ENCODE assay signal across 18 mouse cellular contexts in the genomic region with DNA sequence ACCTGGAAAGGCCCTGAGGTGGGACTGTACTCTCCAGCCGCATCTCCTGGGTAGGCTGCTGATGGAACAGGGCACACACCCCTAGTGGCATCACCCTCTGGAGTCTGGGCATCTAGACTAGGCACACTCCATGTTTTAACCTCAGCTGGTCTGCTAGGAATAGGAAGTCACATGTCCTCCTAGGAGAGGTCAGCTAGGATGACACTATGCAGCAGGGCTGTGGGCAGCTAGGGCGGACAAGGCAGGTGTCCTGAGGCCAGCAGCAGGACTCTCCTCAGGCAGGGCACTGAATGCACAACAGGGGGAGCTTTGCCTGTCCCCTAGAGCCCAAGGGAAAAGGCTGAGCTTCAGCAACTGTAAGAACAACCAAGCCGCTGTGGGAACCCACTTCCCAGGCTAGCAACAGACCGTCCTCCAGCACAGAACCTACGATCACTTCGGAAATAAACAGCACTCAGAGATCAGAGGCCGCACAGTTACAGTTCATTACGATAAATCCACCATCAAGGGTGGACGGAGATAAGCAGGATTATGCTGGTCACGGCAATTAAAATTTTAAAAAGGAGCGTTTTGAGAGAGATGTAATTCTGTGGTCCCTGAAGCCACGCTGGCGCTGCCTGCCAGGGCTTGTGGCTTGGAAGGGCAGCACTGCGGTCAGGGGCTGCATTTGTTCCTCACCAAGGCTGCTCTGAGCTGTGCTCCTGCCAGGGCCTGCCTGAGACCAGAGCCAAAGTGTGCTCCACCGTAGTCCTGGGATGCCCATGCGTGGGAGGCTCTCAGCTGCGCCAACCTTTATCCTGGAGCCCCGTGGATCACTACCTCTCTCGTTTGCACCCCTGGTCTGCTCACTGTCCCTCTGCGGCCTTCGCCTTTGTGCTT. TPM values are rescaled to one million over a fixed set of nuclear protein-coding genes. Genes with fewer than 3 reads are reported as not detected.
A peak's percentile ranks its signal among the peaks of the same experiment; 100 is the strongest.
DNase-seq lines count a peak whose midpoint lies in the region; ATAC-seq and TF ChIP-seq lines count a peak whose summit lies in the region.
"Had no signal": no experiment of that assay in that cellular context is flagged by ENCODE, and none has a peak within 500 bp of the region (broad histone marks: within the 10 kb centered on the region; RNA-seq: fewer than 3 reads in every experiment).

No protein-coding gene starts in this region.

- no peaks in the 10 kb centered on the region for H3K36me3 ChIP-seq in neural tube, embryonic 14.5 days (ENCODE audit: control insufficient read depth, insufficient read depth, low read length)
- no peaks in the 10 kb centered on the region for H3K36me3 ChIP-seq in hindbrain, embryonic 15.5 days
- no peaks in the 10 kb centered on the region for H3K36me3 ChIP-seq in myocyte (ENCODE audit: control insufficient read depth, insufficient read depth)
- H3K36me3 ChIP-seq: embryonic facial prominence, embryonic 12.5 days; heart, embryonic 15.5 days; lung, embryonic 15.5 days had no signal

- peak; percentile 27 to 35 for DNase-seq in cerebellum, postnatal 14 days
- DNase-seq in cerebellum, adult 2 months = no peak
- no peak for DNase-seq in neural tube, embryonic 10.5 days (ENCODE audit: extremely low spot score, low spot score)
- DNase-seq in heart, adult 18-20 months = no peak
- DNase-seq: adrenal gland, adult 2 months; cerebellum, adult 9-11 months; forebrain, postnatal 0 days; liver; thymus, adult 2 months had no signal

- H3K27ac ChIP-seq in cerebellum, adult 2 months (ENCODE audit: insufficient read depth, low read length) = no peak overlapping the region
- H3K27ac ChIP-seq in neural tube, embryonic 14.5 days (ENCODE audit: low read depth, low read length) = no peak overlapping the region
- peak overlapping the region; percentile 17; the same call in 1 of the 2 replicates for H3K27ac ChIP-seq in hindbrain, embryonic 15.5 days (replicated peaks)
- H3K27ac ChIP-seq: embryonic facial prominence, embryonic 12.5 days; heart, embryonic 15.5 days; lung, embryonic 15.5 days had no signal

- H3K4me3 ChIP-seq in cerebellum, adult 2 months (replicated peaks; ENCODE audit: insufficient read depth, low read depth, low read length) = no peak overlapping the region
- no peak overlapping the region for H3K4me3 ChIP-seq in neural tube, embryonic 14.5 days (ENCODE audit: low read depth, low read length)
- H3K4me3 ChIP-seq in hindbrain, embryonic 15.5 days = no peak overlapping the region
- no peak overlapping the region for H3K4me3 ChIP-seq in myocyte
- H3K4me3 ChIP-seq: embryonic facial prominence, embryonic 12.5 days; heart, embryonic 15.5 days; lung, embryonic 15.5 days had no signal

- no peak overlapping the region for H3K9ac ChIP-seq in neural tube, embryonic 14.5 days (replicated peaks; ENCODE audit: low read depth, low read length)
- no peak overlapping the region for H3K9ac ChIP-seq in hindbrain, embryonic 15.5 days
- H3K9ac ChIP-seq: embryonic facial prominence, embryonic 12.5 days; forebrain, postnatal 0 days; heart, embryonic 15.5 days; lung, embryonic 15.5 days had no signal

- 62% methylated on average over 21 of the region's 21 CpGs for WGBS in cerebellum, adult 2 months
- WGBS in neural tube, embryonic 14.5 days = 75% methylated on average over 21 of the region's 21 CpGs
- WGBS in hindbrain, embryonic 15.5 days = 67% methylated on average over 21 of the region's 21 CpGs

- TF ChIP-seq CTCF in cerebellum, adult 2 months (IDR thresholded peaks at IDR 0.05; ENCODE audit: borderline replicate concordance, insufficient read depth, low read depth, low read length) = no peak

- no peak overlapping the region for H3K4me2 ChIP-seq in neural tube, embryonic 14.5 days (ENCODE audit: low read depth, low read length)
- H3K4me2 ChIP-seq in hindbrain, embryonic 15.5 days = no peak overlapping the region
- peak overlapping the region; percentile 41 for H3K4me2 ChIP-seq in myocyte (ENCODE audit: low read depth)
- H3K4me2 ChIP-seq: embryonic facial prominence, embryonic 12.5 days; heart, embryonic 15.5 days; lung, embryonic 15.5 days had no signal

- H3K27me3 ChIP-seq in cerebellum, adult 2 months (ENCODE audit: control insufficient read depth, insufficient read depth, low read length) = no peaks in the 10 kb centered on the region
- H3K27me3 ChIP-seq in neural tube, embryonic 14.5 days (ENCODE audit: control insufficient read depth, insufficient read depth, low read length) = no peaks in the 10 kb centered on the region
- H3K27me3 ChIP-seq in hindbrain, embryonic 15.5 days = no peaks in the 10 kb centered on the region
- no peaks in the 10 kb centered on the region for H3K27me3 ChIP-seq in myocyte (ENCODE audit: control insufficient read depth, insufficient read depth, insufficient read length)
- H3K27me3 ChIP-seq: embryonic facial prominence, embryonic 12.5 days; heart, embryonic 15.5 days; lung, embryonic 15.5 days had no signal

- peaks cover 10% of the 10 kb centered on the region for H3K4me1 ChIP-seq in cerebellum, adult 2 months (ENCODE audit: control insufficient read depth, insufficient read depth, low read length)
- H3K4me1 ChIP-seq in neural tube, embryonic 14.5 days (ENCODE audit: control insufficient read depth, insufficient read depth, low read length) = peaks cover 15% of the 10 kb centered on the region
- peaks cover 28% of the 10 kb centered on the region for H3K4me1 ChIP-seq in hindbrain, embryonic 15.5 days (replicated peaks)
- H3K4me1 ChIP-seq: embryonic facial prominence, embryonic 12.5 days; lung, embryonic 15.5 days had no signal

- no peaks in the 10 kb centered on the region for H3K79me2 ChIP-seq in myocyte (ENCODE audit: control insufficient read depth, insufficient read depth)

- no peaks in the 10 kb centered on the region for H3K9me3 ChIP-seq in neural tube, embryonic 14.5 days (ENCODE audit: control insufficient read depth, low read length)
- no peaks in the 10 kb centered on the region for H3K9me3 ChIP-seq in hindbrain, embryonic 15.5 days
- H3K9me3 ChIP-seq: embryonic facial prominence, embryonic 12.5 days; heart, embryonic 15.5 days; lung, embryonic 15.5 days had no signal

- 0 out of 2 replicates have a peak, but pooled peaks have one; percentile 1 for ATAC-seq in neural tube, embryonic 14.5 days (ENCODE audit: low read depth)
- ATAC-seq in hindbrain, embryonic 15.5 days (ENCODE audit: low FRiP score, low read depth) = no peak
- no peak for ATAC-seq in erythroid progenitor cell, adult 5-6 weeks (replicated peaks; ENCODE audit: low FRiP score, poor library complexity, severe bottlenecking)

- TF ChIP-seq POLR2A in cerebellum, adult 2 months (IDR thresholded peaks at IDR 0.05; ENCODE audit: borderline replicate concordance, insufficient read depth, low read length) = no peak
- no peak for TF ChIP-seq POLR2A in myocyte (IDR thresholded peaks at IDR 0.05; ENCODE audit: insufficient read length, low read depth)

- H3ac ChIP-seq in myocyte (ENCODE audit: control insufficient read depth, insufficient read length) = no peak overlapping the region

TF ChIP-seq in myocyte, 11 proteins besides CTCF, POLR2A, EP300 and RAD21:
- no peak for TF ChIP-seq REST (IDR thresholded peaks at IDR 0.05; ENCODE audit: insufficient read depth, insufficient read length)
- no peak for TF ChIP-seq POLR2AphosphoS2 (IDR thresholded peaks at IDR 0.05; ENCODE audit: insufficient read length, low read depth)
- no peak for TF ChIP-seq MAX (IDR thresholded peaks at IDR 0.05; ENCODE audit: low read depth)
- TF ChIP-seq TCF3 (IDR thresholded peaks at IDR 0.05; ENCODE audit: insufficient read length, low read depth) = no peak
- TF ChIP-seq MYOD1 (IDR thresholded peaks at IDR 0.05; ENCODE audit: control insufficient read depth in 1 of 3, insufficient read length in 2 of 3, low read depth in 2 of 3) = peak in 2 of 3 experiments; percentile 65 to 94
- TF ChIP-seq USF1 (IDR thresholded peaks at IDR 0.05; ENCODE audit: low read depth) = peak; percentile 75
- TF ChIP-seq TCF12 (IDR thresholded peaks at IDR 0.05; ENCODE audit: insufficient read depth, poor library complexity, severe bottlenecking) = peak; percentile 10
- no peak for TF ChIP-seq SRF (IDR thresholded peaks at IDR 0.05; ENCODE audit: control insufficient read depth, insufficient read length, low read depth)
- TF ChIP-seq MYOG (IDR thresholded peaks at IDR 0.05; ENCODE audit: control insufficient read depth in 1 of 3, insufficient read depth in 1 of 3, insufficient read length in 2 of 3, low read depth in 2 of 3) = peak; percentile 8 to 91 (median 84)
- TF ChIP-seq CEBPB (IDR thresholded peaks at IDR 0.05; ENCODE audit: insufficient read depth, poor library complexity, severe bottlenecking) = no peak
- TF ChIP-seq E2F4 (IDR thresholded peaks at IDR 0.05; ENCODE audit: insufficient read depth) = no peak

RNA-seq across cellular contexts. Expression of a gene that starts 38.2 kb away (rescaled TPM):
- not detected in 2 replicates for polyA plus RNA-seq in cerebellum, adult 2 months (2012; rRNA removed)
- polyA plus RNA-seq in neural tube, embryonic 14.5 days (2014; fragmentation: Nextera tagmentation; extraction: Ambion mirVana) = not detected in 2 replicates
- polyA plus RNA-seq in hindbrain, embryonic 15.5 days (2015; fragmentation: Nextera tagmentation; extraction: Ambion mirVana) = 0.07 TPM in 1 of 2 replicates, not detected in the other
- polyA plus RNA-seq in myocyte (2012; fragmentation: generic; extraction: Trizol) = 0.05 TPM
- not detected for total RNA-seq in heart, adult 18-20 months (2021)
- total RNA-seq in erythroid progenitor cell, adult 5-6 weeks (2015; ENCODE audit: low replicate concordance) = not detected in 2 replicates
- total RNA-seq in erythroid progenitor cell, adult 5-6 weeks (2017; ENCODE audit: low replicate concordance) = not detected in 2 replicates
- total RNA-seq: adrenal gland, adult 2 months; forebrain, postnatal 0 days; layer of hippocampus, adult 18-20 months; megakaryocyte progenitor cell, adult 5-6 weeks had no signal
- polyA plus RNA-seq: adrenal gland, adult 2 months; forebrain, postnatal 0 days had no signal

Comparison
In these comparisons a context has a peak if more than half of its experiments do, and no peak if none do; other contexts are left out.
1. DNase-seq: peak in cerebellum, postnatal 14 days (2 of 2); none in cerebellum, adult 2 months (0 of 2), neural tube, embryonic 10.5 days (single experiment) and heart, adult 18-20 months (0 of 2).